Mouse (Mus musculus): Measurements from ENCODE around the gene Ripor3. TPM values are rescaled to one million over a fixed set of nuclear protein-coding genes. Genes with fewer than 3 reads are reported as not detected.

The Ripor3 gene
- polyA plus RNA-seq, 1 experiment from 2014 or later, result 0.31 TPM

GRCm38 (mm10) chr2:167959384-167959911 is 51.0 kb downstream of the Ripor3 start:
- Histone ChIP-seq H3K9me3 (no peaks in the 10 kb centered on the region), H3K4me3 (no peak overlapping the region), H3K27me3 (no peaks in the 10 kb centered on the region), H3K4me1 (replicated peaks) (peaks cover 34% of the 10 kb centered on the region), H3K27ac (peak overlapping the region; percentile 45; the same call in 1 of the 2 replicates), H3K9ac (no peak overlapping the region), H3K4me2 (no peak overlapping the region), H3K36me3 (peaks cover 16% of the 10 kb centered on the region)
- no peak for ATAC-seq (ENCODE audit: low FRiP score)
- WGBS, result 66% methylated on average over 4 of the region's 4 CpGs

DNA sequence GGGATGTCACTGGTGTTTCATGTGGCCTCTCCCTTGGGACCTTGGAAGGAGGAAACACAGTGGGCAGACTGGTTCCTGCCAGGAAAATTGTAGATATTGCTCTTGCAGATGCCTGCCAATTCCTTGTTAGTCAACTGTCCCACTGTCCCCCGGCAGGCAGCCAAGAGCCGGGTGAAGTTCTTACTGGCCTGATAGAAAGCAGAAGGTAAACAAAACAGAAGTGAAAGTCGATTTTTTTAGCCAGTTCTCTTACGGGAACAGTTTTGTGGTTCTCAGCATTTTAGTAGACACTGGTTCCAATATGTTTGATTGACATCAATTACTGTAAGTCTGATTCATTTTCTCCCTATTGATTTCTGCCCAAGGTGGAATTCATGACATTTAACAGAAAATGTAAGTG is 51.6 kb downstream of the Ripor3 start:
- Histone ChIP-seq H3K27ac (peak overlapping the region; percentile 45), H3K4me2 (no peak overlapping the region), H3K4me3 (no peak overlapping the region), H3K9me3 (no peaks in the 10 kb centered on the region), H3K4me1 (replicated peaks) (peaks cover 34% of the 10 kb centered on the region), H3K36me3 (peaks cover 10% of the 10 kb centered on the region), H3K9ac (no peak overlapping the region), H3K27me3 (no peaks in the 10 kb centered on the region)
- no peak for ATAC-seq (ENCODE audit: low FRiP score)
- 54% methylated on average over 4 of the region's 4 CpGs for WGBS

- Histone ChIP-seq H3K4me3 (no peak overlapping the region), H3K9ac (no peak overlapping the region), H3K4me1 (replicated peaks) (peaks cover 34% of the 10 kb centered on the region), H3K4me2 (no peak overlapping the region), H3K27me3 (no peaks in the 10 kb centered on the region), H3K36me3 (peaks cover 4% of the 10 kb centered on the region), H3K27ac (peak overlapping the region; percentile 48), H3K9me3 (no peaks in the 10 kb centered on the region)
- ATAC-seq (ENCODE audit: low FRiP score), result no peak
- WGBS, result 50% methylated on average over 5 of the region's 5 CpGs
Measured at GRCm38 (mm10) chr2:167958082-167958788, 52.2 kb downstream of the Ripor3 start.

- H3K27me3 ChIP-seq, result no peaks in the 10 kb centered on the region
- no peaks in the 10 kb centered on the region for H3K9me3 ChIP-seq
- no peak overlapping the region for H3K9ac ChIP-seq
- 0 out of 2 replicates have a peak, but pooled peaks cover 3% of the 10 kb centered on the region for H3K36me3 ChIP-seq
- H3K4me1 ChIP-seq (replicated peaks), result peaks cover 34% of the 10 kb centered on the region
- no peak overlapping the region for H3K27ac ChIP-seq
- no peak overlapping the region for H3K4me3 ChIP-seq
- H3K4me2 ChIP-seq, result no peak overlapping the region
- ATAC-seq (ENCODE audit: low FRiP score), result no peak
- WGBS, result 95% methylated on average over 1 of the region's 1 CpGs
Measured at GRCm38 (mm10) chr2:167957539-167957938, 52.9 kb downstream of the Ripor3 start.

DNA sequence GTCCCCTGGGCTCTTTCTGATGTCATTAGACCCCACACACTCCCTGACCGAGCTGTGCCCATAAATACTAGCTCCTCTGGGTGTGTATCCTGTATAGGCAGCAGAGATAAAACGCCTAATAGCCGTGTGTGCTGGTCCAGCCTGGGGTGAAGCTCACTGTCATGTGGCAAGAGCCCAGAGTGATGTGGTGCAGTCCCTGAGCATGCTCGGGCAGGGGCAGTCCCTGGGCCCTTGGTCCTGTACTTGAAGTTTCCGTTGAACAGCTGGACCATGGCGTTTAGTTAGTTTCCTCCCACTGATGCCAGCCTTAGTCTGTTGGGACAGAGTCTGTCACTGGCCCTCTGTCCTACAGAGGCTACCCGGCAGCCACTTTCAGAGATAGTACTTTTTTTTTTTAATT is 55.5 kb downstream of the Ripor3 start:
- Histone ChIP-seq H3K9ac (no peak overlapping the region), H3K27me3 (no peaks in the 10 kb centered on the region), H3K4me1 (replicated peaks) (peaks cover 33% of the 10 kb centered on the region), H3K4me2 (no peak overlapping the region), H3K9me3 (no peaks in the 10 kb centered on the region), H3K27ac (no peak overlapping the region), H3K36me3 (no peaks in the 10 kb centered on the region), H3K4me3 (no peak overlapping the region)
- 83% methylated on average over 7 of the region's 7 CpGs for whole genome bisulfite sequencing
- ATAC-seq (ENCODE audit: low FRiP score), result no peak

GRCm38 (mm10) chr2:167953819-167954218 is 56.6 kb downstream of the Ripor3 start:
- H3K27ac ChIP-seq, result no peak overlapping the region
- no peaks in the 10 kb centered on the region for H3K36me3 ChIP-seq
- no peaks in the 10 kb centered on the region for H3K27me3 ChIP-seq
- 93% methylated on average over 10 of the region's 10 CpGs for WGBS
- no peak overlapping the region for H3K4me2 ChIP-seq
- H3K9ac ChIP-seq, result no peak overlapping the region
- no peak for ATAC-seq (ENCODE audit: low FRiP score)
- H3K4me3 ChIP-seq, result no peak overlapping the region
- peaks cover 33% of the 10 kb centered on the region for H3K4me1 ChIP-seq (replicated peaks)
- no peaks in the 10 kb centered on the region for H3K9me3 ChIP-seq

DNA sequence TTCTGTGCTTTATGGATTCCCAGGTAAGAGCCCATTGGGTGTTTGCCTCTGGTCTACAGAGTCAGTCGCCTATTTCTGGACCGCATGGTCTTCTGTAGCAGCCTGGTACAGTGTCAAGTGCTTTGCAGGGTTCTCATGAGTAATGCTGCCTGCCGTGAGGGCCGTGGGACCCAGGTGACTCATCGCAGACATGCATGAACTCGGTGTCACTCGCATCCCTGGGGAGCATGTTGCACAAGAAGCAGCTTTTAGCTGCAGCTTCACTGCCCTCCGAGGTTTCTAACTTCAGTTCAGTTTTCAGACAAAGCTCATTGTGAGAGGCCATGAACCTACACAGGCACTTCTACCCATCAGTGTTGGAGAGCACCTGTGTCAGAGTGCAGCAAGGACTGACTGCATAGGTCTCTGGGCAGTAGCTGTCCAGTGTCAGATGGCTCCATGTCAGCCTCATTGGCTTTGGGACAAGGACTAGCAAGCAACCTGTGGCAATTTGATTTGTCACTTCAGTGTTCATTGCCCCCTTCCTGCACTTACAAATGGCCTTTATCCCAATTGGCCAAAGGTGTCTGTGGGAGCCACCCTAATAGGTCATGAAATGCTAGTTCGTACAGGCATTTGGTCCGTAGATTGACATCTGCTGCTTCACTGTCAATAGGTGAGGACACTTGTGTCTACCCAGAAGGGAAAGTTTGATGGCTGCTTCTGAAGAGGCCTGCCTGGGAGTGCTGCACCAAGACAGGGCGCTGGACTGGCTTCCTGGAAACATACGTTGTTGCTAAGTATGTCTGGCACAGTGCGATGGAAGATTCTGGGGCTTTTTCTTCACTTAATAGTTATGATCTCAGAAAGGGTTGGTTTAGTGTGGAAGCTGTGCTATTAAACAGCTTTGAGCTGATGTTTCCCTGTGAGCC is 58.9 kb downstream of the Ripor3 start:
- no peak for ATAC-seq (ENCODE audit: low FRiP score)
- Histone ChIP-seq H3K4me2 (no peak overlapping the region), H3K4me1 (replicated peaks) (peaks cover 39% of the 10 kb centered on the region), H3K27me3 (no peaks in the 10 kb centered on the region), H3K27ac (no peak overlapping the region), H3K36me3 (no peaks in the 10 kb centered on the region), H3K4me3 (no peak overlapping the region), H3K9ac (no peak overlapping the region), H3K9me3 (no peaks in the 10 kb centered on the region)
- WGBS, result 88% methylated on average over 13 of the region's 13 CpGs

DNA sequence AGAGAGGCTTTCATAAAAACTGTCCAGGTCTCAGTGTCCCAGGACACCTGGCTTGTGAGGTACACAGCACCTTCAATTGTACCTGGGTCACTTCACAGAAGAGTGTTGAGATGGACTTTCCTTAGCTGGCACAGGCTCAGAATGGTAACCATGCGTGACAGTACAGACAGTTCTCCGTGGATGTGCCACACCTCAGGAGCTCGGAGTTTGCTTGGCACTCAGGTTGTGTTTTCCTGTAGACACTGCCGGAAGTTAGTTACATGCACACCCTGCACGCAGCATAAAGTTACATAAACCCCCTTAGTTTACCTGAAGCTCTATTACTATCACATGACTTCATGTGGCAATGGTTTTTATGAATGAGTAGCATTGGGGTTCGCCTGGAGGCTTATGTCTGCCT is 59.7 kb downstream of the Ripor3 start:
- H3K4me1 ChIP-seq (replicated peaks), result peaks cover 44% of the 10 kb centered on the region
- no peak overlapping the region for H3K4me3 ChIP-seq
- no peaks in the 10 kb centered on the region for H3K9me3 ChIP-seq
- no peak for ATAC-seq (ENCODE audit: low FRiP score)
- no peak overlapping the region for H3K27ac ChIP-seq
- no peaks in the 10 kb centered on the region for H3K36me3 ChIP-seq
- WGBS, result 80% methylated on average over 6 of the region's 6 CpGs
- no peak overlapping the region for H3K4me2 ChIP-seq
- no peaks in the 10 kb centered on the region for H3K27me3 ChIP-seq
- H3K9ac ChIP-seq, result no peak overlapping the region

GRCm38 (mm10) chr2:167949808-167950207 is 60.6 kb downstream of the Ripor3 start:
- H3K4me1 ChIP-seq (replicated peaks), result peaks cover 50% of the 10 kb centered on the region
- no peak overlapping the region for H3K4me2 ChIP-seq
- H3K4me3 ChIP-seq, result no peak overlapping the region
- H3K9me3 ChIP-seq, result no peaks in the 10 kb centered on the region
- H3K9ac ChIP-seq, result peak overlapping the region; percentile 40; the same call in 1 of the 2 replicates
- no peaks in the 10 kb centered on the region for H3K27me3 ChIP-seq
- no peaks in the 10 kb centered on the region for H3K36me3 ChIP-seq
- WGBS, result 71% methylated on average over 2 of the region's 2 CpGs
- peak overlapping the region; percentile 27; the same call in 1 of the 2 replicates for H3K27ac ChIP-seq
- ATAC-seq (ENCODE audit: low FRiP score), result no peak

- Histone ChIP-seq H3K4me2 (no peak overlapping the region), H3K4me1 (replicated peaks) (peaks cover 55% of the 10 kb centered on the region), H3K4me3 (no peak overlapping the region), H3K36me3 (no peaks in the 10 kb centered on the region), H3K27ac (0 out of 2 replicates have a peak overlapping the region, but pooled peaks have one; percentile 27), H3K9ac (peak overlapping the region; percentile 40; the same call in 1 of the 2 replicates), H3K9me3 (no peaks in the 10 kb centered on the region), H3K27me3 (no peaks in the 10 kb centered on the region)
- ATAC-seq (ENCODE audit: low FRiP score), result no peak
- WGBS, result 71% methylated on average over 6 of the region's 6 CpGs
Measured at GRCm38 (mm10) chr2:167949250-167949649, 61.2 kb downstream of the Ripor3 start.

DNA sequence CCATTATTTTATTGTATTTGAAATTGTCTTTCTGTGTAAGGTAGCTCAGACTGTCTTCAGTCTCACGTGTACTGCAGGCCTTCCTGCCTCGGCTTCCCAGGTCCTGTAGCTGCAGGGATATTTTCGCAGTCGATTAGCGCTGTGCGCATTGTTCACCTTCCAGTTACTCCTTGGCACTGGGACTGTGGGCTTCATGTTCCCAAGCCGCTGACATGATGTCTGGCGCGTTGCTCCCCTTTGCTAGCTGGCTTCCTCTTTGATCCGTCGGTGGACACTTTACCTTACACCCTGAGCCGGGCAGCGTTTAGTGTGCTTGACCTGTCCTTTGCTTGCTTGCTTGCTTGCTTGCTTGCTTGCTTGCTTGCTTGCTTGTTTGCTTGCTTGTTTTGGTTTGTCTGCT is 61.9 kb downstream of the Ripor3 start:
- H3K4me1 ChIP-seq (replicated peaks), result peaks cover 62% of the 10 kb centered on the region
- no peak overlapping the region for H3K9ac ChIP-seq
- no peak for ATAC-seq (ENCODE audit: low FRiP score)
- no peaks in the 10 kb centered on the region for H3K27me3 ChIP-seq
- H3K27ac ChIP-seq, result 0 out of 2 replicates have a peak overlapping the region, but pooled peaks have one; percentile 20
- H3K4me2 ChIP-seq, result no peak overlapping the region
- no peaks in the 10 kb centered on the region for H3K36me3 ChIP-seq
- no peaks in the 10 kb centered on the region for H3K9me3 ChIP-seq
- 81% methylated on average over 13 of the region's 13 CpGs for WGBS
- no peak overlapping the region for H3K4me3 ChIP-seq

- Histone ChIP-seq H3K27me3 (no peaks in the 10 kb centered on the region), H3K36me3 (no peaks in the 10 kb centered on the region), H3K9ac (no peak overlapping the region), H3K4me2 (no peak overlapping the region), H3K4me3 (no peak overlapping the region), H3K27ac (0 out of 2 replicates have a peak overlapping the region, but pooled peaks have one; percentile 20), H3K4me1 (replicated peaks) (peaks cover 67% of the 10 kb centered on the region), H3K9me3 (no peaks in the 10 kb centered on the region)
- ATAC-seq (ENCODE audit: low FRiP score), result no peak
- WGBS, result 77% methylated on average over 6 of the region's 6 CpGs
Measured at GRCm38 (mm10) chr2:167948047-167948446, 62.4 kb downstream of the Ripor3 start.
